Mouse (Mus musculus): Measurements from ENCODE around the gene Prr15l.

The Prr15l gene

DNA sequence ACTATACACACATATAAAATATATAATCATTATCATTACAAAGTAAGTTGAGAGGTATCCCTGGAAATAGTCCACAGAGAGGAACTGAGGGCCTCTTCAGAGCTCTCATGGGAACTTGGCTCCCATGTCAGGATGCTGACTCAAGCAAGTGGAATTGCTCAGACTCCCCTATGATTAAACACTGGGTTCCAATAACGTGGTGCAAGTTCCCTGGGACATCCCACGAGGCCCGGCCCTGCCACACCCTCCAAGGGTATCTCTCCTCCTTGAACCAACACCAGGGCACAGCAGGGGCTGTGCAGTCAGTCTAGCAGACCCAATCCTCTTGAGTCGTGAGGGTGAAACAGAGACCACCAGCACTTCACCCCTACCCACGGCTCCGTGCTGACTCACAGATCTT is 8.9 kb upstream of the Prr15l start:
- peak in 1 of 2 experiments; percentile 38 for DNase-seq (ENCODE audit: low spot score in 2 of 2)

DNA sequence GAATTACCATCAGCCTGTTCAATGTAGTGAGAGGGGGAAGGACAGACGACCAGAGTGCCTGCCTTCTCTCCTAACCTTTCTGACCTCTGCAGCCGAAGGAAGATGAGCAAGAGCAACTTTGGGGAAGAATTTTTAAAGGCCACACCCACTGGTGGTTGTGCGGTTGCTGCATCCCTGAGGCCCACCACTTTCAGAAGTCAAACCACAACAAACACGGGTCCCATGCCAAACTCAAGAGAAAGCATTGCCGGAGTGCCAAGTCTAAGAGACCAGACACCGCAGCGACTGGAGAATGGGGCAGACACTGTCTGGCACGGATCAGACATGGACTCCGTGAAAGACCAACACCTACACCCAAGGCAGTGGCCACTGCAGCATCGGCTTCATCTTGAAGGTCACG is 3.0 kb upstream of the Prr15l start:
- peak in 1 of 2 experiments; percentile 57 for DNase-seq (ENCODE audit: low spot score in 2 of 2)

DNA sequence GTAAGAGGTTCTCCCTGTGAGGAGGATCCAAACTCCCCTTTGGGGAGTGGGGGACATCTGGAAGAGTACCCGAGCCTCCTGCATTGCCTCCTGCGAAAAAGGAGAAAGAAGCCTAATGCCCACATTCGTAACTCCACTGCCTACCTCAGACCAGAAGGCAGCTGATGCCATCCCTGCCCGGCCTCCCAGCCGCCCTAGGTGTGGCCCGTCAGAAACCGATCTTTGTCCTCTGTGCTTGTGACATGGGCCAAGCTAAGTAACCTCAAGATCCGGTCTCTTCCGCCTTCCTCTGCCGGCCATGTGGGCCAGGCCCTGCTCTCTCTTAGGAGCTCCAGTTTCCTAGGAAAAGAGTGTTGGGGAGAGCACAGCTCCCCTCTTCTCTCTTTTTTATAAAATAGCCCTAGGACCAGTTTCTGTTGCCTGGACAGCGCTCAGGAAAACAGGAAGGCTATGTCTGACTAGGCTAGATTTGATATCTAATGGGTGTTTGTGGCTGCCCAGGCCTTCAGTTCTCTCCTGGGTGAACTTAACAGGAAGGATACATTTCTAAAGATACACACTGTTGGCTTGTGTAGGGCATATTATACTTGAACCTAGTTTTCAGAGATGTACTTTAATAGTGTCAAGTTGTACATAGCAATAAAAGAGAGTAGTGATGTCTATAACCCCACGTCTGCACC is 2.3 kb upstream of the Prr15l start:
- peak in 1 of 2 experiments; percentile 49 for DNase-seq (ENCODE audit: low spot score in 2 of 2)

DNA sequence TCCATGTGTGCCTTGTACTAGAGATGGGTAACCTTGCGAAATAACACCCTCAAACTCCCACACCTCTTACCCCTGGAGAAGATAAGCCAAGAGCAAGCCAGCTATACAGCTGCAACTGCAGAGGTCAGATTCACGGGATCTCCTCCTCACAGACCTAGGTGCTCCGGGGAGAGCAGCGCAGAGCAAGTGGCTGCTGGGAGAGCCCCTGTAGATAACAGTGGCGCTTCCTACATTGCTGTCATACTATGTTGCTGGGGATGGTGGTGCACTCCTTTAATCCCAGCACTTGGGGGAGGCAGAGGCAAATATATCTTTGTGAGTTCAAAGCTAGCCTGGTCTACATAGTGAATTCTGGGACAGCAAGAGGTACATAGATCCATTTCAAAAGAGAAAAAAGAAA is 1.3 kb upstream of the Prr15l start:
- DNase-seq (ENCODE audit: low spot score in 2 of 2): peak; percentile 48 to 62

DNA sequence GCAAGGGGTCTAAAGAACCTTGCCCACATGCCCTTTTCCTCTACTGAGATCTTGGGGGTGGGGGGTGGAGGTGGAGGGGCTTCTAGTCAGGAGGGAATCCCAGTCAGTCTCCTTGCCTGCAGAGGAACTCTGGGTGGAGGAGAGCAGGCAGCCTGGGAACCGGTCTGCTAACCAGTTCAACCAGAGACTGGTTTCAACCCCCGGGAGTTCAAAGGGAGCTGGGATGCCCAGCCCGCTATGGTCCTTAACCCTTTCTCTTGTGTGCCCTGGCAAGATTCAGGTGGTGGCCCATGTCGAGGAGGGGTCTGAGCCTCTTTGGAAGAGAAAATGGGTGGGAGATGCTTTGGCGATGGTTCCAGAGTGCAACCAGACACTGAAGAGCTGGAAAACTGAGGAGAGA is 787 bp downstream of the Prr15l start:
- DNase-seq (ENCODE audit: low spot score in 2 of 2): no peak

- DNase-seq (ENCODE audit: low spot score in 2 of 2): no peak
Measured at GRCm38 (mm10) chr11:96929096-96929765, 1.3 kb downstream of the Prr15l start.

- DNase-seq (ENCODE audit: low spot score in 2 of 2): no peak
Measured at GRCm38 (mm10) chr11:96929766-96930331, 1.9 kb downstream of the Prr15l start.

DNA sequence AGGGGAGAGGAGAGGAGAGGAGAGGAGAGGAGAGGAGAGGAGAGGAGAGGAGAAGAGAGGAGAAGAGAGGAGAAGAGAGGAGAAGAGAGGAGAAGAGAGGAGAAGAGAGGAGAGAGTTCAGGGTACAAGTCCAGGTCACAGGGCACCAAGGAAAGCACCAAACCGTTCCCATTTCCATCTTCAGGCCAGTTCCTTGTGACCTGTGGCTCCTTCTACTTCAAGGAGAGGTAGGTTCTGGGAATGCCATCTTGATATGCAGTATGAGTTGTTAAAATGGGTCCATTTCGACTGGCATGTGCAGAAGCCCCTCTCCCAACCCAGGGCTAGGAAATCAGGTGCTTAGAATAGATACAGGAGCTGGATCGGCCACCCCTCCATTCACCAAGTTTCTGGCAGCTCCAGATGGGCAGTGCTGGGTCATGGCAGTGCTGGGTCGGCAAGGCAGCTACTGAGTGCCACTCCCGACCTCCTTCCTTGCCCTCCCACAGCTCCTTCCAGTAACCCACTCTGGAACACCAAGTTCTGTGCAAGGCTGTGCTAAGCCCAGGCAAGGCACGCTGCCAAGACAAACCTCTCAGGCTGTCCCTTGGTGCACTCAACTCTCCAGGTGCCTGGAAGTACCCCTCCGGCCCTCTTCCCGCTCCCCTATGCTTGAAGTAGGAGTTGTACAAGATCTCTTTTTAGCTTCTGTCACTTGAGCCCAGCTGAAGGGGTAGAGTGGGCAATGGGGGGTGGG is 3.6 kb downstream of the Prr15l start:
- DNase-seq (ENCODE audit: low spot score in 2 of 2): no peak

DNA sequence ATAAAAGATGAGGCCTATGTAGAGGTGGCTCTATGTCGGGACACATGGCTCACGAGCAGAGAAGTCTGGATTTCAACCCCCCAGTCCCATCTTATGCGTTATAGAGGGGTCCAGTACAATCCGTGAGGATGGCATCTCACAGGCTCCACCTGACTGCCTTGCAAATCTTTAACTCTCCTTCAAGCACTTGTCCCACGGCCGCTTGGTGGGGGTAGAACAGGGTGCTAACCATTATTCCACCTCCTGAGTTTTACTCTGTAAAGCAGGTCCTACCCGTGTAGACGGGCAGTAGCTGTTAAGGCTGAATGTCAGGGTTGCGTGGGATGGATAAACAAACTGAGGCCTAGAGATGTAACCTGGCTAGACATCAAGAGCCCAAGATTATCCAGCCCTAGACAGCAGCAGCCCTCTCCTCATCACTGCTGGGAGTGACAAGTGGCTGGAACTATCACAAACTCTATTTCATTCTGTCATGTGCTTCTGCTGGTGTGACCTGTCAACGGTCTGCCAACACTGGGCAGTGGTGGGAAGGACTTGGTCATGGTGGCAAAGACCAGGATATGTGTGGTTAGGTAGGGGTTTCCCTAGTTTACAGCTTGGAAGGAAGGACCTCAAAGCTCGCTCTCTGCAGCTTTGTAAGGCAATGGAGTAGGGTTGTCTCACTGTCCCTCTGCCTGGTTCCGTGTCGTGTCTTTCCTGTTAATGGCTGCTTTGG is 5.8 kb downstream of the Prr15l start:
- DNase-seq (ENCODE audit: low spot score in 2 of 2): no peak

GRCm38 (mm10) chr11:96934921-96935356 is 7.0 kb downstream of the Prr15l start:
- peak; percentile 37 to 75 for DNase-seq (ENCODE audit: low spot score in 2 of 2)

DNA sequence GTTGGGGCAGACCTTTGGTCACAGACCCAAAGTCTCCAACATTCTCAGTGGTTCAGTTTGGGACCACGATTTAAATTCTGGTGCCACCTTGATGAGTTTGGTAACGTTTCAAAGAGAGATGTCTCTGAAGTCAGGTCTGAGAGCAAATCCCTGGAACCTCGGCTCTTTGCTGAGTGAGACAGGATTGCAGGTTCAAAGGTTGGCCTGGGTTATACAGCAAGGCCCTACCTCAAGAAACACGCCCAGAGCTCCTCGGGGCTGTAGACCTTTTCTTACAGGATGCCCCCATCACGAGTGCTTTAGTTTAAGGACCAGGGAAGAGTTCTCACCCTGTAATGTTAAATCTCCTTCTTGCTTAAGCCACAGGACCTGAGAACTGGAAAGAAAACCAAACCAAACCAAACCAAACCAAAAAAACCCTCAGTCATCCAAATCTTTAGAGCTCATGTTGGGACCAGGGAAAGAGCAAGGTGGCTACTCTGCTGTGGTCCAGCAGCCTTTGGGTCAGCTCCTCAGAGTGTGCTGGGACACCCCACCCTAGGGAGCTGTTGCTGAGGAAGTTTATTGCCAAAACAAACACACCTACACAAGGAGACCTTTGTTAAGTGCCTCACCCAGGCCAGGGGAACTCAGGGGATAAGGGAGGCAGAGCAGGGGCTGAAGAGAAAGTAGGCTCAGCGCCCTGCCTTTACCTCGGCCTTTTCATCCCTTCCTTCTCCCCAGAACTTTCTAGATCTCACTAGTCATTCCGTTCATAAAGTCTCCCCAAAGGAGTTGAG is 8.2 kb downstream of the Prr15l start:
- DNase-seq (ENCODE audit: low spot score in 2 of 2): no peak

DNA sequence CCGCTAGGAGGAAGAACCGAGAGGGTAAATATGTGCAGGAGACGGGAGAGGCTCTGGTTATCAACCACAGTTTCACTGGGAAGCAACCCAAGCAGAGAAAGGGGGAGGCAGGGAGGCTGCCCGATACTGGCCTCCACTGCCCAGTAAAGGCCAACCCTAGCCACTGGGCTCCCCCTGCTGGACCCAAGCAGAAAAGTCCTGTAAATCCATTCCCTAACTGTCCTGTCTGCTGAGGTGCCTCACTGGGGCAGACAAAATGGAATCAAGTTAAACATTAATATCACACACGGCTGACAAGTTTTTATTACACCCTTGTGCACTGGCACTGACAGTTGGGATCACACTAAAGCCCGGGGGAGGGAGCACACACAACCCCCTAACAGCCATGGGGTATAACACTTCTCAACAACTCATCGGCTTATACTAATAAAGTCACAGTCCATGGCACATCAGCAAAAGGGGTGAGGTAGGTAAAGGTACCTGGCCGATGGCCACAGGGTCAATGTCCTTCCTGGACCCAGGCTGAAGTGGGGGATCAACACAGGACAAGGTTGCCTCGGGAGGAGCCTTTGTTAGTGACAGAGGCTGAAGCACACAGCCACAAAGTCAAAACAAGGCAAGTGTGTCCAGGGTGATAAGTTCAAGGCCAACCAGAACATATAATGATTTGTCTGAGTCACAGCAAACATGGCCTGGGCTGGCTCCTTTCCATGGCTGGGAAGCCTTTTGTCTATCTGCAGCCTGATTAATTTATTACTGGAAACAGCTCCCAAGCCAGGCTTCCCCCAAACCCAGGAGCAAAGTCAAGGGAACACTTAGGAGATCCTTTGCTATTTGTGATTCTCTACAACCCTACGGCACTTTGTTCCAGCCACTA is 9.9 kb downstream of the Prr15l start:
- peak; percentile 66 to 77 for DNase-seq (ENCODE audit: low spot score in 2 of 2)

DNA sequence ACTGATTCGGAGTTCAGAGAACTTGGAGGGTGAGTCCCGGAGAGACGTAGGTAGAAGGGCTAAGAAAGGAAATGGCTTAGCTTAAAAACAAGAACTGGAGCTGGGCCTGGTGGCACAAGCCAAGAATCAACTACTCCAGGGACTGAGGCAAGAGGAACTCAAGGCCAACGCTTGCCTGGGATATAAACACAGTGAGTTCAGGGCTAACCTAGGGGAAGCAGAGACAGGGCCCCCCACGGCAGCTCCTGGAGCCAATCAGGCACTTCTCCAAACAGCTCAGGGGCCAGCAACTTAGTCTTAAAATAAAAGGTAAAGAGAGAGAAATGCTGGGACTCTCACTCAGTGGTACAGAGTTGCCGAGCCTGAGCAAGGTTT is 10.5 kb downstream of the Prr15l start:
- no peak for DNase-seq (ENCODE audit: low spot score in 2 of 2)

DNA sequence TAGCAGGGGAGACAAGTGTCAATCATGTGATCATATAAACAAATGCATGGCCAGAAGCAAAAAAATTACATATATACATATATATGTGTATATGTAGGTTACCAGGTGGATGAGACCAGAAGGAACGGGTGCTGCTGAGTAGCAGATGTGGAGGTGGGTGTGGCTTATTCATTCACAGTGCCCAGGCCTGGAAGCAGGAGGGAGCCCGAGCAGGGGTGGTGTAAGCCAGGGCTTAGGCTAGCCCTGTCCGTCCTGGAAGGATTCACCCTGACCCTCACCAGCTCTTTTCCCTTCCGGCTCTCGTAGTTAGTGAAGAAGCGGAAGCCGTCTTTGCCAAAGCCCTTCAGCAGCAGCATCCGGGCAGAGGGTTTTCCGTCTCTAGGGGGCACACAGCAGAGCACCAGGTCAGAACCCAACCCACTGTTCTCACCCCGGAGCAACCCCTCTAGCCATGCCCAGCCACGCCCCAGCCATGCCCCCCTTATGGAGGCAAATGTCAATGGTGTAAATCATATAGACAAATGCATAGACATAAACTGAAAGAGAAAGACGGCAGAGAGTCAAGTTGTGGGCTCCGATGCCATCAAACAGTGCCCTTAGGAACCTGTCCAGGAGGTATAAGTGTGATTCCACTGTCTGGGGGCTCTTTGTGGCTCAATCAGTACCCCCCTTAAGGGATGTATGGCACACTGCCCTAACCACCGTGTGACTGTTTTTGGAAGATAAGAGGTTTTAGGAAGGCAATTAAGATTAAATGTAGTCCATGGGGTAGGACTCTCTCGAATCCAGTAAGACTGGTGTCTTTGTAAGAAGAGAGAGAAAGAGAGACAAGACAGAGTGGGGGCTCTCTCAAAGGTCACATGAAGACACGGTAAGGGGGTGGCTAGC is 12.9 kb downstream of the Prr15l start:
- peak; percentile 61 to 73 for DNase-seq (ENCODE audit: low spot score in 2 of 2)

DNA sequence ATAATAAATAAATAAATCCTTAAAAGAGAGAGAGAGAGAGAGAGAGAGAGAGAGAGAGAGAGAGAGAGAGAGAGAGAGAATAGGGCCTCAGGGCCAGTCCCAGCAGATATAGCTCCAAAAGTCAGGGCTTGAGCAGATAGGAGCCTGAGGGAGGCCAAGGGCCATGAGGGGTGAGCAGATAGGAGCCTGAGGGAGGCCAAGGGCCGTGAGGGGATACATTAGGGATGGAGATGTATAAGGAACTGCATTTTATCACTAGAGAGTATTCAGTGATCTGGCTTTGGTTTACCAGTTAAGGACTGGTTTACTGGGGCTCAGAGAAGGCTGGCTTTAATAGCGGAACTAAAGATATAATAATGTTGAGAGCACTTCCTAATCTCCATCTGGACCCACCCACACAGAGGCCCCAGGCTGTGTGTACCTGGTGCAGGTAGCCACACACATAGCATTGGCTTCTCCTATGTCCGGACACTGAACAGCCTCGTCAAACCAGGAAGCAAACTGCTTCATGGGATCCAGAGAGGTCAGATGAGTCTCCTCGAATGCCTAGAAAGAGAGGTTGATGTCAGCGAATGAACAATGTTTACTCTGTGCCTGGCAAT is 14.2 kb downstream of the Prr15l start:
- peak; percentile 44 to 62 for DNase-seq (ENCODE audit: low spot score in 2 of 2)

DNA sequence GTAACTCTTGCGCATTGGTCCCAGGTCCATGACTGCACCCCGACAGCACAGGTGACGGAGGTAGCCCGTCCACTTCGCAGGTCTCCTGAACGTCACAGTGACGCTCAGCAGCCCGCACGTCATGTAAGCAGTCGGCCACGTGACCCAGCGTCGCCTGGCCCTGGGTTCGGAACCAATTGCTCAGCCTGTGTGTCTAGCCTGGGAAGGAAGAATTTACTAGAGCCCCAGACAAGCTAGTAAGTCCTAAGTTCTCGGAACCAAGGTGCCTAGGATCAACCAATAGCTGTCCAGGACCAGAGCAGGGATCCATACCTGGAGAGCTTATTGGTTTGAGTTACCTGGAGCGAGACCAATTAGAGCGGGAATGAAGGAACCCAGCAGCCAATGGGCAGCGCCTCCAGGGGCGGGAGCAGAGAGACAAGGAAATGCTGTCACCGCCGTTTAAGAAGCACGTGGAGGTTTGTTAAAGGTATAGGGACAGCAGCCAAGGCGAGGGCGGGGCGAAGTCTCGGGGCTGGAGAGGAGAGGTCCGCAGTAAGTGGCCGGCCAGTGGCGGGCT is 15.9 kb downstream of the Prr15l start, which contains the start of gene Pnpo:
TSS of gene Pnpo (minus strand) at position 241 of the 559 bp plus-strand sequence.
- peak; percentile 84 to 92 for DNase-seq (ENCODE audit: low spot score in 2 of 2)

DNA sequence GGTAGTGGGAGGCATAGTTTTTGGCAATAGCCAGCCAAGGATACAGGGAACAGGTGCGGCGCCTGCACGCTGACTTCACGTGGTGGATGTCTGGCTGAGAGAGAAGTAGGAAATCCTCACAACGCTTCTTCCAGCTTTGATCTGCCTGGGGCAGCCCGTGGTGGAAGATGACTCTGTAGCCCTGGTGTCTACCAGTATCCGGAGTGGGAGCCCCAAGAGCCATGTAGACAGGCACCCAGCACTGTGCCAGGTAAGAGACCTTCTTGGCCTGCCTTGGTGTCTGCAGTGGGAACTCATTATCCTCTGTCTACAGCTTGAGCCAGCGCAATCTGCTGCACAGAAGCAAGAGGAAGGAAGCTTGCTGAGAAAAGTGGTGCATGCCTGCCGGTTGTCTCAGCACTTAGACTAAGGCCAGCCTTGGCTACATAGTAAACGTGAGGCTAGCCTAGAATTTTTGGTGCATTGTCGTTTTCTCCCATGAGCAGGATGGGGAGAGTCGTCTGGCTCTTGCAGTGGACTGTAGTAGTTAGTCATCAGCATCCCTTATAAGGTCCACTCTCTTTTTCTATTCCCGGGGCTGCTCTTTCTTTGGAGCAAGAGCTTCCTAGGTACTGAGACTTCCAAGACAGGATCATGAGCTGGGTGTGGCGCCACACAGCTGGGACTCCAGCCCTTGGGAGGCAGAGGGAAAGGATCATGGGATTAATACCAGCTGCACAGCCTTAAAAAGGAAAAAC is 17.1 kb downstream of the Prr15l start:
- DNase-seq (ENCODE audit: low spot score in 2 of 2): peak in 1 of 2 experiments; percentile 41

Measured in spleen, postnatal 10 days (tissue).